Mouse (Mus musculus): ENCODE measurements at regions not wholly inside any gene's neighbourhood (a gene's known extent, or its start where the extent isn't known, plus 50 kb on each side); places are given as distances from the start of the nearest gene placed in this dataset.

GRCm38 (mm10) chr3:66374603-66375002, 78.0 kb upstream of the Veph1 start:
- Histone ChIP-seq H3K36me3 (ENCODE audit: control insufficient read depth, insufficient read depth) (no peaks in the 10 kb centered on the region), H3K9me3 (ENCODE audit: control insufficient read depth, low read length) (no peaks in the 10 kb centered on the region), H3K9ac (replicated peaks; ENCODE audit: low read depth, low read length) (no peak overlapping the region), H3K4me2 (ENCODE audit: low read length) (no peak overlapping the region), H3K27ac (ENCODE audit: low read length) (no peak overlapping the region), H3K27me3 (replicated peaks; ENCODE audit: control insufficient read depth, insufficient read depth, low read length) (no peaks in the 10 kb centered on the region; the same call in 1 of the 2 replicates), H3K4me1 (replicated peaks; ENCODE audit: control insufficient read depth, insufficient read depth, low read length) (no peaks in the 10 kb centered on the region), H3K4me3 (replicated peaks; ENCODE audit: low read length) (no peak overlapping the region)
- no peak for ATAC-seq
- WGBS: 87% methylated on average over 4 of the region's 4 CpGs

- H3K4me1 ChIP-seq (replicated peaks; ENCODE audit: control insufficient read depth, insufficient read depth, low read length): no peaks in the 10 kb centered on the region
- no peak overlapping the region for H3K9ac ChIP-seq (replicated peaks; ENCODE audit: low read depth, low read length)
- no peak for ATAC-seq
- H3K27me3 ChIP-seq (replicated peaks; ENCODE audit: control insufficient read depth, insufficient read depth, low read length): no peaks in the 10 kb centered on the region; the same call in 1 of the 2 replicates
- H3K27ac ChIP-seq (ENCODE audit: low read length): no peak overlapping the region
- no peaks in the 10 kb centered on the region for H3K9me3 ChIP-seq (ENCODE audit: control insufficient read depth, low read length)
- H3K36me3 ChIP-seq (ENCODE audit: control insufficient read depth, insufficient read depth): no peaks in the 10 kb centered on the region
- no peak overlapping the region for H3K4me2 ChIP-seq (ENCODE audit: low read length)
- H3K4me3 ChIP-seq (replicated peaks; ENCODE audit: low read length): no peak overlapping the region
- WGBS: 90% methylated on average over 8 of the region's 8 CpGs
These were observed 77.4 kb upstream of the Veph1 start for GRCm38 (mm10) chr3:66373807-66374575.

Measured in forebrain, embryonic 16.5 days (tissue).